Mouse (Mus musculus): Measurements from ENCODE around the gene Taco1.
"Not testable (repeated sequence)": the region's sequence is repeated elsewhere in the genome, so short reads cannot be mapped to it uniquely, and the experiment has no call there.

Gene Taco1

GRCm38 (mm10) chr11:106065923-106066571 lies at the start of gene Taco1:
TSS of gene Taco1 (plus strand) at chr11:106066061.
- DNase-seq (ENCODE audit: low spot score in 2 of 2): peak; percentile 85 to 95

GRCm38 (mm10) chr11:106016440-106016839 lies 49.4 kb upstream of the Taco1 start:
- no peak for DNase-seq (ENCODE audit: low spot score in 2 of 2)

GRCm38 (mm10) chr11:106020051-106020763 lies 45.7 kb upstream of the Taco1 start:
- peak; percentile 27 to 45 for DNase-seq (ENCODE audit: low spot score in 2 of 2)

- no peak for DNase-seq (ENCODE audit: low spot score in 2 of 2)
Observed at GRCm38 (mm10) chr11:106025774-106026173, 40.1 kb upstream of the Taco1 start.

GRCm38 (mm10) chr11:106026465-106027151 lies 39.3 kb upstream of the Taco1 start:
- peak; percentile 56 to 62 for DNase-seq (ENCODE audit: low spot score in 2 of 2)

GRCm38 (mm10) chr11:106027607-106028006 lies 38.3 kb upstream of the Taco1 start:
- no peak for DNase-seq (ENCODE audit: low spot score in 2 of 2)

- not testable (repeated sequence) for DNase-seq (ENCODE audit: low spot score in 2 of 2)
Observed at GRCm38 (mm10) chr11:106032074-106032473, 33.8 kb upstream of the Taco1 start.

- DNase-seq (ENCODE audit: low spot score in 2 of 2): no peak
Observed at GRCm38 (mm10) chr11:106033491-106033919, 32.4 kb upstream of the Taco1 start.

- DNase-seq (ENCODE audit: low spot score in 2 of 2): no peak
Observed at GRCm38 (mm10) chr11:106034986-106035385, 30.9 kb upstream of the Taco1 start.

GRCm38 (mm10) chr11:106036548-106037417 lies 29.1 kb upstream of the Taco1 start, which contains the start of gene Dcaf7:
TSS of gene Dcaf7 (plus strand) at chr11:106036872.
- peak; percentile 99 to 100 for DNase-seq (ENCODE audit: low spot score in 2 of 2)

- DNase-seq (ENCODE audit: low spot score in 2 of 2): peak in 1 of 2 experiments; percentile 53
Observed at GRCm38 (mm10) chr11:106037418-106037751, 28.5 kb upstream of the Taco1 start.

GRCm38 (mm10) chr11:106044349-106044748 lies 21.5 kb upstream of the Taco1 start:
- DNase-seq (ENCODE audit: low spot score in 2 of 2): no peak

- DNase-seq (ENCODE audit: low spot score in 2 of 2): no peak
Observed at GRCm38 (mm10) chr11:106045256-106045655, 20.6 kb upstream of the Taco1 start.

GRCm38 (mm10) chr11:106045780-106046179 lies 20.1 kb upstream of the Taco1 start:
- DNase-seq (ENCODE audit: low spot score in 2 of 2): no peak

GRCm38 (mm10) chr11:106046584-106046983 lies 19.3 kb upstream of the Taco1 start:
- DNase-seq (ENCODE audit: low spot score in 2 of 2): no peak

- no peak for DNase-seq (ENCODE audit: low spot score in 2 of 2)
Observed at GRCm38 (mm10) chr11:106053921-106054320, 11.9 kb upstream of the Taco1 start.

- DNase-seq (ENCODE audit: low spot score in 2 of 2): no peak
Observed at GRCm38 (mm10) chr11:106054600-106054999, 11.3 kb upstream of the Taco1 start.

GRCm38 (mm10) chr11:106055341-106055740 lies 10.5 kb upstream of the Taco1 start:
- no peak for DNase-seq (ENCODE audit: low spot score in 2 of 2)

- no peak for DNase-seq (ENCODE audit: low spot score in 2 of 2)
Observed at GRCm38 (mm10) chr11:106056819-106057491, 8.9 kb upstream of the Taco1 start.

GRCm38 (mm10) chr11:106058020-106058419 lies 7.8 kb upstream of the Taco1 start:
- DNase-seq (ENCODE audit: low spot score in 2 of 2): no peak

GRCm38 (mm10) chr11:106060549-106060948 lies 5.3 kb upstream of the Taco1 start:
- no peak for DNase-seq (ENCODE audit: low spot score in 2 of 2)
